Mouse (Mus musculus): ENCODE results near the gene Mfsd6.

GRCm38 (mm10) chr1:52727056-52727900 is at the start of gene Mfsd6:
- TF ChIP-seq CTCF (IDR thresholded peaks at IDR 0.05; ENCODE audit: extremely low read depth, insufficient read depth, insufficient read length, insufficient replicate concordance) (no peak), POLR2A (IDR thresholded peaks at IDR 0.05; ENCODE audit: low read depth, low read length) (no peak)
